Mouse (Mus musculus): ENCODE results near the gene Mfsd2a. TPM values are rescaled to one million over a fixed set of nuclear protein-coding genes. Genes with fewer than 3 reads are reported as not detected.
A peak's percentile ranks its signal among the peaks of the same experiment; 100 is the strongest.

The Mfsd2a gene
- polyA plus RNA-seq, 1 experiment from 2014 or later, result 25.2 TPM

- DNase-seq (ENCODE audit: low spot score), result no peak
- H3K4me1 ChIP-seq (replicated peaks; ENCODE audit: control insufficient read depth, insufficient read depth, low read length), result no peaks in the 10 kb centered on the region
- H3K27ac ChIP-seq (ENCODE audit: low read depth, low read length), result no peak overlapping the region
- no peaks in the 10 kb centered on the region for H3K36me3 ChIP-seq (ENCODE audit: control insufficient read depth, insufficient read depth, low read length)
- no peaks in the 10 kb centered on the region for H3K9me3 ChIP-seq (ENCODE audit: control insufficient read depth, low read length)
- H3K27me3 ChIP-seq (ENCODE audit: control insufficient read depth, insufficient read depth, low read length), result no peaks in the 10 kb centered on the region
- WGBS, result 80% methylated on average over 4 of the region's 4 CpGs
- no peak overlapping the region for H3K9ac ChIP-seq (ENCODE audit: low read depth, low read length)
- no peak overlapping the region for H3K4me2 ChIP-seq (replicated peaks; ENCODE audit: low read depth, low read length)
- ATAC-seq (ENCODE audit: low FRiP score), result no peak
- H3K4me3 ChIP-seq (ENCODE audit: low read depth, low read length), result no peak overlapping the region
Measured at GRCm38 (mm10) chr4:122971646-122972045, 10.7 kb upstream of the Mfsd2a start.

GRCm38 (mm10) chr4:122971191-122971590 lies 10.2 kb upstream of the Mfsd2a start:
- Histone ChIP-seq H3K4me3 (ENCODE audit: low read depth, low read length) (no peak overlapping the region), H3K9ac (ENCODE audit: low read depth, low read length) (no peak overlapping the region), H3K4me2 (replicated peaks; ENCODE audit: low read depth, low read length) (no peak overlapping the region), H3K27me3 (ENCODE audit: control insufficient read depth, insufficient read depth, low read length) (no peaks in the 10 kb centered on the region), H3K27ac (ENCODE audit: low read depth, low read length) (no peak overlapping the region), H3K4me1 (replicated peaks; ENCODE audit: control insufficient read depth, insufficient read depth, low read length) (no peaks in the 10 kb centered on the region), H3K36me3 (ENCODE audit: control insufficient read depth, insufficient read depth, low read length) (no peaks in the 10 kb centered on the region), H3K9me3 (ENCODE audit: control insufficient read depth, low read length) (no peaks in the 10 kb centered on the region)
- WGBS, result 87% methylated on average over 4 of the region's 4 CpGs
- DNase-seq (ENCODE audit: low spot score), result no peak
- no peak for ATAC-seq (ENCODE audit: low FRiP score)

GRCm38 (mm10) chr4:122968106-122968505 lies 7.1 kb upstream of the Mfsd2a start:
- H3K27me3 ChIP-seq (ENCODE audit: control insufficient read depth, insufficient read depth, low read length), result no peaks in the 10 kb centered on the region
- H3K27ac ChIP-seq (ENCODE audit: low read depth, low read length), result no peak overlapping the region
- no peaks in the 10 kb centered on the region for H3K36me3 ChIP-seq (ENCODE audit: control insufficient read depth, insufficient read depth, low read length)
- no peaks in the 10 kb centered on the region for H3K4me1 ChIP-seq (replicated peaks; ENCODE audit: control insufficient read depth, insufficient read depth, low read length)
- DNase-seq (ENCODE audit: low spot score), result no peak
- no peak overlapping the region for H3K4me2 ChIP-seq (replicated peaks; ENCODE audit: low read depth, low read length)
- ATAC-seq (ENCODE audit: low FRiP score), result no peak
- H3K9ac ChIP-seq (ENCODE audit: low read depth, low read length), result no peak overlapping the region
- no peaks in the 10 kb centered on the region for H3K9me3 ChIP-seq (ENCODE audit: control insufficient read depth, low read length)
- H3K4me3 ChIP-seq (ENCODE audit: low read depth, low read length), result no peak overlapping the region
- 82% methylated on average over 4 of the region's 4 CpGs for WGBS

- ATAC-seq (ENCODE audit: low FRiP score), result peak; percentile 37; the same call in 1 of the 2 replicates
- Histone ChIP-seq H3K4me3 (ENCODE audit: low read depth, low read length) (no peak overlapping the region), H3K4me2 (replicated peaks; ENCODE audit: low read depth, low read length) (no peak overlapping the region; the same call in 1 of the 2 replicates), H3K27ac (ENCODE audit: low read depth, low read length) (0 out of 2 replicates have a peak overlapping the region, but pooled peaks have one; percentile 45), H3K9me3 (ENCODE audit: control insufficient read depth, low read length) (no peaks in the 10 kb centered on the region), H3K36me3 (ENCODE audit: control insufficient read depth, insufficient read depth, low read length) (no peaks in the 10 kb centered on the region), H3K9ac (ENCODE audit: low read depth, low read length) (no peak overlapping the region), H3K4me1 (replicated peaks; ENCODE audit: control insufficient read depth, insufficient read depth, low read length) (peaks cover 5% of the 10 kb centered on the region; the same call in 1 of the 2 replicates), H3K27me3 (ENCODE audit: control insufficient read depth, insufficient read depth, low read length) (no peaks in the 10 kb centered on the region)
- WGBS, result 34% methylated on average over 8 of the region's 8 CpGs
- DNase-seq (ENCODE audit: low spot score), result peak; percentile 44
Measured at GRCm38 (mm10) chr4:122962751-122963150, 1.8 kb upstream of the Mfsd2a start.

GRCm38 (mm10) chr4:122961589-122961988 lies 601 bp upstream of the Mfsd2a start:
- ATAC-seq (ENCODE audit: low FRiP score), result no peak
- H3K4me3 ChIP-seq (ENCODE audit: low read depth, low read length), result peak overlapping the region; percentile 56
- no peak overlapping the region for H3K27ac ChIP-seq (ENCODE audit: low read depth, low read length)
- H3K27me3 ChIP-seq (ENCODE audit: control insufficient read depth, insufficient read depth, low read length), result no peaks in the 10 kb centered on the region
- H3K9me3 ChIP-seq (ENCODE audit: control insufficient read depth, low read length), result no peaks in the 10 kb centered on the region
- peaks cover 5% of the 10 kb centered on the region; the same call in 1 of the 2 replicates for H3K4me1 ChIP-seq (replicated peaks; ENCODE audit: control insufficient read depth, insufficient read depth, low read length)
- DNase-seq (ENCODE audit: low spot score), result peak; percentile 50
- no peaks in the 10 kb centered on the region for H3K36me3 ChIP-seq (ENCODE audit: control insufficient read depth, insufficient read depth, low read length)
- 20% methylated on average over 6 of the region's 6 CpGs for WGBS
- peak overlapping the region; percentile 66; the same call in 1 of the 2 replicates for H3K9ac ChIP-seq (ENCODE audit: low read depth, low read length)
- H3K4me2 ChIP-seq (replicated peaks; ENCODE audit: low read depth, low read length), result peak overlapping the region; percentile 82

GRCm38 (mm10) chr4:122960321-122961099 lies 478 bp downstream of the Mfsd2a start:
- Histone ChIP-seq H3K9me3 (ENCODE audit: control insufficient read depth, low read length) (no peaks in the 10 kb centered on the region), H3K9ac (ENCODE audit: low read depth, low read length) (peak overlapping the region; percentile 66), H3K4me1 (replicated peaks; ENCODE audit: control insufficient read depth, insufficient read depth, low read length) (peaks cover 9% of the 10 kb centered on the region; the same call in 1 of the 2 replicates), H3K27ac (ENCODE audit: low read depth, low read length) (peak overlapping the region; percentile 62; the same call in 1 of the 2 replicates), H3K4me3 (ENCODE audit: low read depth, low read length) (peak overlapping the region; percentile 56), H3K4me2 (replicated peaks; ENCODE audit: low read depth, low read length) (peak overlapping the region; percentile 82), H3K36me3 (ENCODE audit: control insufficient read depth, insufficient read depth, low read length) (no peaks in the 10 kb centered on the region), H3K27me3 (ENCODE audit: control insufficient read depth, insufficient read depth, low read length) (no peaks in the 10 kb centered on the region)
- ATAC-seq (ENCODE audit: low FRiP score) (peak; percentile 53), DNase-seq (ENCODE audit: low spot score) (peak; percentile 73)
- under 1% methylated on average over 43 of the region's 43 CpGs for WGBS

- ATAC-seq (ENCODE audit: low FRiP score), result peak; percentile 20; the same call in 1 of the 2 replicates
- Histone ChIP-seq H3K9ac (ENCODE audit: low read depth, low read length) (peak overlapping the region; percentile 66), H3K4me1 (replicated peaks; ENCODE audit: control insufficient read depth, insufficient read depth, low read length) (peaks cover 12% of the 10 kb centered on the region), H3K36me3 (ENCODE audit: control insufficient read depth, insufficient read depth, low read length) (no peaks in the 10 kb centered on the region), H3K4me3 (ENCODE audit: low read depth, low read length) (peak overlapping the region; percentile 56), H3K4me2 (replicated peaks; ENCODE audit: low read depth, low read length) (peak overlapping the region; percentile 82), H3K9me3 (ENCODE audit: control insufficient read depth, low read length) (no peaks in the 10 kb centered on the region), H3K27ac (ENCODE audit: low read depth, low read length) (no peak overlapping the region), H3K27me3 (ENCODE audit: control insufficient read depth, insufficient read depth, low read length) (no peaks in the 10 kb centered on the region)
- 5% methylated on average over 8 of the region's 8 CpGs for WGBS
- DNase-seq (ENCODE audit: low spot score), result peak; percentile 40
Measured at GRCm38 (mm10) chr4:122959816-122960215, 1.2 kb downstream of the Mfsd2a start.

GRCm38 (mm10) chr4:122958491-122959031 lies 2.4 kb downstream of the Mfsd2a start:
- no peak overlapping the region for H3K9ac ChIP-seq (ENCODE audit: low read depth, low read length)
- no peak overlapping the region for H3K4me3 ChIP-seq (ENCODE audit: low read depth, low read length)
- peaks cover 12% of the 10 kb centered on the region for H3K4me1 ChIP-seq (replicated peaks; ENCODE audit: control insufficient read depth, insufficient read depth, low read length)
- no peaks in the 10 kb centered on the region for H3K9me3 ChIP-seq (ENCODE audit: control insufficient read depth, low read length)
- 0 out of 2 replicates have a peak overlapping the region, but pooled peaks have one; percentile 5 for H3K4me2 ChIP-seq (replicated peaks; ENCODE audit: low read depth, low read length)
- no peak for DNase-seq (ENCODE audit: low spot score)
- ATAC-seq (ENCODE audit: low FRiP score), result no peak
- WGBS, result 92% methylated on average over 6 of the region's 6 CpGs
- H3K27ac ChIP-seq (ENCODE audit: low read depth, low read length), result no peak overlapping the region
- H3K36me3 ChIP-seq (ENCODE audit: control insufficient read depth, insufficient read depth, low read length), result no peaks in the 10 kb centered on the region
- H3K27me3 ChIP-seq (ENCODE audit: control insufficient read depth, insufficient read depth, low read length), result no peaks in the 10 kb centered on the region
